Mouse (Mus musculus) kidney, postnatal 4 days (tissue): Measurements from ENCODE around the gene Oca2.

Experiments
- DNase-seq, 2 experiments: peaks; one replicate each; pipeline ENCODE4 v3.0.0; 2021; ENCODE audit warnings: mixed read lengths in 2 of 2

The Oca2 gene

DNA sequence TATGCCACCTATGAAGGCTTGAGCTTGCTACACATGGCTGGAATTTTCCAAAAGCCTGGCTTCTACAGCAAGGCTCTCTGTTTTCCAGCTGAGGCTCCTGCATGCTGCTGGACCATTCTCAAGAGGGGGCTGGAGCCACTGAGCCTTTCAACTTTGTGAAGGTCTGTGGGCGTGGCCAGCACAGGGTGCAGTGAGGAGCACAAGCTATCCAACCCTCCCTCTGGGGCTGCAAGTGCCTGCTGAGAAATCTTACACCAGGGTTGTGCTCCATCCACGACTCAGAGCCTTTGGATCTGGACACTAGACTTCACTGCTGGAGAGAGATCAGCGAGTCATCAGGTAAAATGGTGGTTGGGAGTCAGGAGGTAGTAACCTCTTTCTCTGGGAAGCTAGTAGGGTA, at the start of gene Oca2:
TSS of gene Oca2 (plus strand) at position 218 of the 400 bp plus-strand sequence.
- no peak for DNase-seq

DNA sequence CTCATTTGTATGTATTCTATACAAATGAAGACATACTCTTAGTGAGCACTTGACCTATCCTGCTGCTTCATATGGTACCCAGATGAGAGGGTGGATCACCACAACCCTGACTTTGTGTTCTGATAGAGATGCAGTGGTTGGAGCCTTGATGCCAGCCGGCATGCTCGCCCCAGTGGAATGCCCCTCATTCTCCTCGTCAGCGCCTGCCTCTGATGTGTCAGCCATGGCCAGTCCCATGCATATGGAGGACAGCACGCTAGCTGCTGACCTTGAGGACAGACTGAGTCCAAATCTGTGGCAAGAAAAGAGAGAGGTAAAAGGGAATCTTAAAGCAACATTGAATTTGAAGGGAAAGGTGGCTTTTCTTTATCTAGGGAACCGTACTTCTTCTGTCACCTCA, 48.5 kb upstream of the Oca2 start:
- no peak for DNase-seq

DNA sequence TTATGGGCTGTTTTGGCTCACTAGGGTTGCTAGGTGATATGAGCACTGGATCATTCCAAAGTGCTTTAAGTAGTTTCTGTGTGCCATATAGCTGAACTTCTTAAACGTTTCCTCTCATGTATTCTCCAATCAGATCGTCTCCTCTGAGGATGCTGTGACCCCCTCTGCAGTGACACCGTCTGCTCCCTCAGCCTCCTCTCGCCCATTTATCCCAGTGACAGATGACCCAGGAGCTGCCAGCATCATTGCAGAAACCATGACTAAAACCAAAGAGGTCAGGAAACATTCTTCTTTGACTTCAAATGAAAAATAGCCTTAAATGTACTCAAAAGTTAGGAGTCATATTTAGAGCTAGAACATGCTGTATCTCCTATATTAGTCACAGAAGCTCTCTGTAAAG, 47.9 kb upstream of the Oca2 start:
- DNase-seq = no peak

DNA sequence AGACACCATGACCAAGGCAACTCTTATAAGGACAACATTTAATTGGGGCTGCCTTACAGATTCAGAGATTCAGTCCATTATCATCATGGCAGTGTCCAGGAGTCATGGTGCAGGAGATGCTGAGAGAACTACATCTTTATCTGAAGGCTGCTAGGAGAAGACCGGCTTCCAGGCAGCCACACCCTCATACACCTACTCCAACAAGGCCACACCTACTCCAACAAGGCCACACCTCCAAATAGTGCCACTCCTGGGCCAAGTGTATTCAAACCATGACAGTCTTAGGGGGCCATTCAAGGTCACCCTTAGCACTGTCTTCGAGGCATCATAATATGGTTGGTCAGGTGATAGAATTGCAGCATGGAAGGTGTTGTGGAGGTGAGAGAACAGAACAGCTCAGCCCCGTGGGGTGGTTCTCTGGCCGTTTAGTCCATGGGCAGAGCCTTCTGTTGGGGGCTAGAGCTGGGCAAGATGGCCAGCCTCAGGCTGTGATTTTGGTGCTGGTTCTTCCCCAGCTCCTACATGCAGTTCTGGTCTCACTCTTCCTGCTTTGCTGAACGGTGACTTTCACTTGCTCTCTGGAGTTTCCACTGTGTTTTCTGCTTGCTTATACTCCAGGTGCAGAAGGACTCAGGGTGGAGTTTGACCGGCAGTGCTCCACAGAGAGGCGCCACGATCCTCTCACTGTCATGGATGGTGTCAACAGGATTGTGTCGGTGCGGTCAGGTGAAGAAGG, 37.9 kb upstream of the Oca2 start:
- no peak for DNase-seq

DNA sequence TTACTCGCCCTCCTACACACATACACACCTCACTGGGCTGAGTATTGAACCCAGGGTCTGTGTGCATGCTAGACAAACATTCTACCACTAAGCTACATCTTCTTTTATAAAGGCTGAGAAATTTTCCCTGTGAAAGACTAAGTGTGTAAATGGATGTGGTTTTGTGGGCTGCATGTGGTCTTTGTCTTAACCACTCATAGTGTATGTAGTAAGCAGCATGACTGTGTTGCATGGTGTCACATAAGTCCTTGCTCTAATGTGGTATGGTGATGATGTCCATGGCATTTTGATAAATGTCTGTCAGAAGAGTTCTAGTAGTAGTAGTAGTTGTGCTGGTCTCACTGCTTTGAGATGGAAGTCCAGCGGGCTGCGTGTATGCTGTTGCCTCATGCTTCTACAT, 36.7 kb upstream of the Oca2 start:
- no peak for DNase-seq

DNA sequence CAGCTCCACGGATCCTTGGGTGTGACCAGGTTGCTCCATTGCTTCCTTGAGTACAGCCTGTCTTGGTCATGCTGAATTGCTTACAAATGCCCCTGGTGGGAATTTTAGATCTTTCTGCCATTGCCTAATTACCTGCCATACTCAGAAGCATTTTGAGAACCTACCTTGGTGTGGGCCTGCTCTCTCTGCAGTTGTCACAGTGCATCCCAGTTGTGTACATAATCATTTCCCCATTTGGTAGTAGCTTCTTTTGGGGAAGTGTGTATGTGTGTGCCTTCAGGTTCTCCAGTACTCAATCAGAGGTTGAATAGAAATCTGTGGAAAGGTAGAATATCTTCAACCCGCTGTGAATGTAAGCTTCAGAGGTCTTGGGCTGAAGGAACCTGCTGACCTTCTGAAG, 36.3 kb upstream of the Oca2 start:
- DNase-seq = no peak

DNA sequence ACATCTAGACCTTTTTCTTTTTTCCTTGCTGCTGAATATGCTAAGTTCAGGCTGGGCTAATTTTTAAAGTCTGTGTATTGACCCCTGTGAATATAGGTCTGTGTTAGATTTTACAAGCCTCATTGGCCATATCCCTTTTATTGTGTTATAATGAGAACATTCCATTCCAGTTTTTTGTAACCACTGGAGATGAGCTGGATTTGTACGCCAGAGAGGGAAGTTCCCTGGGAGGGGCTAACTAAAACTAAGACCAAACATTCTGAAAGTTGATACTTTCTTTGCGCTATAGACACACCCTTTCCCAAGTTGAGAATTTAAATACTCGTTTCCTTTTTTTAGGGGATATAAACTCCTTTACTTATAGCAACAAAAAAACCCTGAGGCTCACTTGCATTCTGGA, 34.7 kb upstream of the Oca2 start:
- no peak for DNase-seq

DNA sequence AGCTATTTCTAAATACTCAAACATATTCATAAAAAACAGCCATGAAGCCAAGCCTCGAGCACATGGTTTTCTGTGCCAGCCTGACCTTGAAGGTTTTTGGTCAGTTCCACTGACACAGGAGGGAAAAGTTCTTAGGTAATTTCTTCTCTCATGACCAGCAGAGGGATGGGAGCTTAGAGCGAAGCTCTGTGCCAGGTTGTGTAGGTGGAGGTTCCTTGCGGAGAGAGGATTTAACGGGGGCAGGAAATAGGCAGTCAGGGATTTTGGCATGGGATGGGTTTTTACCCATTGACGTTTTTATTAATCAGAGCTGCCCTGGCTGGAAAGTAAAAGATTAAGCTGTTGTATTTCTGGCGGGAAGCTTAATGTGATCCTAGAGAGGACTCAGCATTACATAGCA, 18.7 kb upstream of the Oca2 start:
- no peak for DNase-seq

DNA sequence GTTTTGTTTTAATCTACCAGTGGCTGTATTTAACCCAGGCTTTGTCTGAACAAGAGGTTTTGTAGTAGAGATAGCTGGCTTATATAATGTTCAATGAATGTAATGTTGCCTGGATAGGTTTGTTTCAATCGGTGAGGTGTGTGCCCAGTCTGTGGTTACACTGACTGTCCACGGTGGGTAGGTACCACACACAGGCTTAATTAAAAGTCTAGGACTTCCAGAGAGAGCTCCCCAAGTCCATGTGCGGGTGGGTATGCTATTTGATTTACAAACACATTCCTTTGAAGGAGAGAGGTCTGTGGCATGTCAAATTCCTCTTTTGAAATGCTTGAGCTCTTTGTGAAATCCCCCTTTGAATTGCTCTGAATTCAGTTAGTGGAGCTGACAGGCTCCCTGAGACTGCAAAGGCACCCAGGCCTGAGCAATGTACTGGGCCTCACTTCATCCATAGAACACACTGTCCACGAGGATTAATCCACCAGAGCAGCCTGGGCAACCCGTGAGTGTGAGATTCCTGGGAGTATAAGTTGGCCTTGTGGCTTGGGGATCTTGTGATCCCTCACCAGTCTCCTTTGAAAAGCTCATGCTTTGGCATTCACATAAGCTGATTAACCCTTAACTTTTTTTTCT, 3.7 kb upstream of the Oca2 start:
- DNase-seq = no peak

DNA sequence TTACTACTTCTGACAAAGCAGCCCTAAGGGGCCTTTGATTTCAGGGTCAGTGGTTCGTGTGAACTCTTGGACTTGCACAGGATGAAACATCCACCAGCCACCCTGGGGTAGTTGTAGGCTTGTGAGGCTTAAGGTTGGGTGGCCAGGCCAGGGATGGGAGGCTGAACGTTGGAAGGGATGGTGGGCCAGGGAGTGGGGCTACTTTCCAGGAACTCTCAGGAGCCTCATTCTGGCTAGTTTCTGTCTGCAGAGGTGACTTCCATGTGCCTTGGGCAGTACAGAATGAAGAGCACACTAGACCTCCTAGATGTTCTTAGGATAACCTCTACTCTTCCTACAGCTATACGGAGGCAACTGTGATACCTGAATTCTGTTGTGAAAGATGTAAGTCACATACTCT, 2.9 kb upstream of the Oca2 start:
- DNase-seq = no peak

DNA sequence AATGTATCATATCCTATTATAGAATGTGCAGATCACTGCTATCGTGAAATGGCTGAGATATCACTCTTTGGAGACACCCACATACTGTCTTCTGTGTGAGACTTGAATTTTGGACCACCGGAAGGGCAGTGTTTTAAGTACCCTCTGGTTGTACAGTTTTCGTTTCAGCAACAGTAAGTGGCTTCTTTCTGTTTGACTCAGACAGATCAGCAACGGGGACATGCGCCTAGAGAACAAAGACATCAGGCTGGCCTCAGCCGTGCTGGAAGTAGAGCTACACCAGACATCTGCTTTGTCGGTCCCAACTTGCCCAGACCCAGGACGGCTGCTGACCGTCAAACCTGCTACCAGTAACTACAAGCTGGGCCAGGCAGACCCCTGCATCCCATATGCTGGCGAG, 15.0 kb downstream of the Oca2 start:
- no peak for DNase-seq

DNA sequence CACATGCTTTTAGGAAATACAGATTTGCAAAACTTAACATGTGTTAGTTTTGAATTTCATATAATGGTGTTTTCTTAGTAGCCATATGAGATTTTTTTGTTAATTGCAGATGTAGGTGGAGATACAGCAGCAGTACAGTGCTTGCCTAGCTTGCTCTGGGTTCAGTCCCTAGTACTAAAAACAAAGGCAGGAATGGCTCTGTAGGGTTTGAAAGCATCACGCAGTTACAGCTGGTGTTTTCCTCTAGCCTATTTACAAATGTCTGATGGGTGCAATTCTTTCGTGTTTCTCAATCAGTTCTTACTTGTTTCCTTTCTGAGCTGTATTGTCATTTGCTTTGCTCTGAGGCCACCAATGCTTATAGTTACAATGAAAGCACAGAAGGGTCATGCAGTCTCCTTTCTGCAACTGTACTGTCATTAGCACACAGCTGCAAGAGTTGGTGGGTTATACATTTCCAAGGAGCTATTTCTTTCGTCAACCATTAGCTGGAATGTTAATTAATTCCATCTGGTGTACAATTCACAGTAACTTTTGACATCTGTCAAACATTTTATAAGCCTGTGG, 18.4 kb downstream of the Oca2 start:
- DNase-seq = no peak

DNA sequence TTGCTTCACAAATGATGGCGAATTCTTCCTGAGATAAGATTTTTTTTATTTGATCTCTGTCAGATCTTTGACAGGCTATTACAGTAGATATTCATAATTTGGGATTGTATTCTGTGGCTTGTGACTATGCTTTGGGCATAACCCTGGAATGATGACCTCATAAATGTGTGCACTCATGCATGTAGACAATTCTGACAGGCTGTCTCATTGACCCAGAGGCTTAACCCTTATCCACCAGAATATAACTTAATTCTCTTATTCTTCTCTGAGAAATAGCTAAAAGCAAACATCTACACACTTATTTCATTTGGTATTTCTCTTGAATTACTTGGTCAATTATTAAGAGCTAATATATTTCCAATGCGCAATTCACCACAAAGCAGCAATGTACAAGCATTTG, 37.9 kb downstream of the Oca2 start:
- no peak for DNase-seq

DNA sequence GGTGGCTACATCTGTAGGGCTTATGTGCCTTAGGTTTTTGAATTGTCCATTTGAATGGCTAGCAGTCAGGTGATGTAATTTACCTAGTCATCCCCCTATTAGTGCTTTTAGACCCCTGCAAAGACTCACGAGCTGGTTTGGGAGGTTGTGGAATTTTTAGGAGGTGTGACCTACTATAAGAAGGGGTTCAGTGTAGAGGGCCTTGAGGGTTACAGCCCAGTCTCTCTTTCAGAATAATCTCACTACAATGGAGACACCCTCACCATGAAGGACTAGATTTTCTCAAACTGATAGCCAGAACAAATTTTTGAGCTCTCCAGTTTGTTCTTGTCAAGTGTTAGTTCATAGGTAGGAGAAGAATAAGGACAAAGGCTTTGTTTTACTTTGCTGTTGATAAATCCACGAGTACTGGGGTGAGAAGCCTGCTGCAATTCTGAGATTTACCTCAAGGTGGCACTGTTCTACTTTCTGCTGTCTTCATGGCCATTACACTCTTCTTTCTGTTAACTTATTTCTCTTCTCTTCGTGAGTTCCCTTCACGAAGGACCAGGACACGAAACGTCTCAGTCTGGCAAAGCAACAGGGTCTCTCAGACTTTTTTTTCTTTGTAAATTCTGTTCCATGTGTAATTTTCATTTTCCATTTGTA, 52.0 kb downstream of the Oca2 start:
- DNase-seq = peak; percentile 59 to 67

DNA sequence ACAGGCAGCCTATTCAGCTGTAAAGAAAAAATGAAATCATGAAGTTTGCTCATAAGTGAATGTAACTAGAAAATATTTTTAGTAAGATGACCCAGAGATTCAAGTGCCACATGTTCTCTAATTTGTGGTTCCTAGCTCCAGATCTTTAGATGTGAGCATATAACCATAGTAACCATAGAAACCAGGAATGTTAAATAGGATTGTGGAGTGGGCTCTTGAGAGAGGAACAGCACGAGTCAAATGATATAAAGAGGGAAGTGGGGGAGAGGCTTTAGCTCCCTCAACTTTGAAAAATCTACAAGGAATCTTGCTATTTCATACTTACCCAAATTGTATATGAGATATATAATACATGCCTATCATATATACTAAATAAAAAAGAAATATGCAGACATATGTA, 64.8 kb downstream of the Oca2 start:
- DNase-seq = no peak

DNA sequence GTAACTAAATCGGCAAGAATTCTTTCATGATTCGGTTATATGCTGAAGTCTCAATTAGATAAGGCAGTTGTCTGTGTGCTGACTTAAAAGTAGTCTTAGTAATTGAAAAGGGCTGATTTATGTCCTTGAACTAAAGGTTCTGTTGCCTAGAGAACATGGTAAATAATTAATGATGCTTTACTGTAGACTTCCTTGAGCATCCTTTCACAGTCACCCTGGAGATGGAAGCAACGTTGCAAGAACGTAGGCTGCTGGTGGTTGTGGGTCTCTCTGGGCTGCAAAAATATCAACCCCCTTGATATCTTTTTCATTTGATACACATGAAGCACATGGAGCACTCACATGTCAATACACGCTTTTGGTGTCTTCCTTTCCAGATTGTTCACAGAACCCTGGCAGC, 74.8 kb downstream of the Oca2 start:
- no peak for DNase-seq

DNA sequence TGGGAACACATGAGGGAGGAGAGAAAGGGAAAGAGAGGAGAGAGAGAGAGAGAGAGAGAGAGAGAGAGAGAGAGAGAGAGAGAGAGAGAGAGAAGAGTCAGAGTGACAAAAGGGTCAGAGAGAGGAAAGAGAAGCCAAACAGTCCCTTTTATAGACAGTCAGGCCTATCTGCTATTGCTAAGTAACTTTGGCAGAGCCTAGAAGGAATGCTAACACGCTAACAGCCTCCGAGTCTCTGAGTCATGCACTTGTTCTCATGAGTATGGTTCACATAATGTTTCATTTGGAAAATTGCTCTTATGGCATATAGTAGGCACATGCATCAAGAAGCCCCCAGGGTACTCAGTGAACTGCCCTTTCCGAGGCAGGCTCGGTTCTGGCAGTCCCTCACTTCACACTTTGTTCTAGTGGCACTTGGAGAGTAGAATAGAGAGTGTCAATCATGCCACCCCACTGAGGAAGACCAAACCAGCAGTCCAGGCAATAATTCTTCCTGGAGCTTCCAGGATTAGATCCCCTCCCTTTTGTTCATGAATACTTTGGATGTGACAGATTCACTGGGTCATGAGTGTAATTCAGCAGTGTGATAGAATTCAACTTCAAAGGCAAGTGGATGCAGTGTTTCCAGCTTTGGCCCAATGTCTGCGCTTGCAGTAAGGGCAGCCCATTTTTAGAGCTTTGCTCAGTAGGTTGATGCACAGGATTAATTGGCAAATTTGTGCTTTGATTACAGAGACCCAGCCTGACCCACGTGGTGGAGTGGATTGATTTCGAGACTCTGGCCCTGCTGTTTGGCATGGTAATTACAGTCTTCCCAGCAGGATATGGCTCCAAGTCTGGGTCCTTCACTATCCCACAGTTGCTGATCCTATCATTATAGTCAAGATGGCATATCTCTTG, 76.3 kb downstream of the Oca2 start:
- DNase-seq = no peak

DNA sequence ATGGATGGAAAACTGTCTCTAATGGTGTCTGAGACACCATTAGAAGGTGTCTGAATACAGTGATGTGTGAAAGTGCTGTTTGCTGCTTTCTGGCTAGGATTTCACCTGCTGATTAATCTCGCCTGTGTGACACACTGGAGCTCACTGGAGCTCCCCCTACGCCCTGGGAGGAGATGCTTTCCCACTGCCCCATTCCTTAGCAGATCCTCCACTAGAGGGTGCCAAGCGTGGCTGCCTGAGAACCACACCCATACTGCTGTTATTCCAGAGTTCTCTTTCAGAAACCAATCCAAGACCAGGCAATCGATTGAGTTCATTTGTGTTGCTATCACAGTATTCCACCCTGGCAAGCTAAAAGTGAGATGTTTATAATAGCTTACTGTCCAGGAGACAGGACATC, 88.2 kb downstream of the Oca2 start:
- DNase-seq = peak; percentile 11 to 30

DNA sequence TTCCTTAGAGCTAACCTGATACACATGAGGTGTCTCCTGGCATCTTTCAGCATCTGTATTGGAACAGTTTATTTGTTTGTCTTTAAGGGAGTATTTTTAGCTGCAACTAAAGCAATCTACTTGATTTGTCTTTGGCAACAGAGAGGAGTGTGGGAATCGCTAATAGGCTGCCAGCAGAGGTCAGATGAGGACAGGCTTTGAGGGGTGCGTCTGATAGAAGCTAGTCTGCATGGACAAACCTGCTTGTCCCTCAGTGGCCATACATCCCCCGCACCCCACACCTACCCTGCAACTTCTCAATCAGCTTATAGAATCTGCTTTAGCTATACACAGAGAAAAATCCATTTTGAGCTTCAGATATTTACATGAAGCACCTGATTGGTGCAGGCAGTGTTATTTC, 109.0 kb downstream of the Oca2 start:
- DNase-seq = peak; percentile 21

DNA sequence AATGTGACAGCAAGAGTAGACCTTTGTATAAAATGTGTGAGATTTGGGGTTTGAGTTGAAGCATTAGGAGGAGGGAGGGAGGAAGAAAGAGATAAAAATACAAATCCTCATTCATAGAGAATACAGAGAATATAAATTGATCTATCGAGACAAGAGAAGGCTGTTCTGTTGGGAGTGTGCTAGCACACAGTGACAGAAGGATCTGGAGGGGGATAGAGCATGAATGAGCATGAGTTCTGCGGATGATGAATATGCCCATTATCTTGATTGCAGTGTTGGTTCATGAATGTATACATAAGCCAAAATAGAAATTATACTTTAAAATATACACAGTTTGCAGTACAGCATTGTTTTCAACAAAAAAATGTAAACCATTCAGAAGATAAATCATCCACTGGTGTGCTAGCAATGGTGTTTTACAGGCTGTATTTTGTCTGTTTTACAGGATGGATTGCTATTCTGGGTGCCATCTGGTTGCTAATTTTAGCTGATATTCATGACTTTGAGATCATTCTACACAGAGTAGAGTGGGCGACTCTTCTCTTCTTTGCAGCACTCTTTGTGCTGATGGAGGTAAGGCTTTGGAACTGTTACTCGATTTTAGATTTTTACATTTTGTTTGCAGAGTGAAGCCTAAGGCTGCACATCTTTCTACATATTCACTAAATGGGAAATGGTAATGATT, 117.2 kb downstream of the Oca2 start:
- no peak for DNase-seq

DNA sequence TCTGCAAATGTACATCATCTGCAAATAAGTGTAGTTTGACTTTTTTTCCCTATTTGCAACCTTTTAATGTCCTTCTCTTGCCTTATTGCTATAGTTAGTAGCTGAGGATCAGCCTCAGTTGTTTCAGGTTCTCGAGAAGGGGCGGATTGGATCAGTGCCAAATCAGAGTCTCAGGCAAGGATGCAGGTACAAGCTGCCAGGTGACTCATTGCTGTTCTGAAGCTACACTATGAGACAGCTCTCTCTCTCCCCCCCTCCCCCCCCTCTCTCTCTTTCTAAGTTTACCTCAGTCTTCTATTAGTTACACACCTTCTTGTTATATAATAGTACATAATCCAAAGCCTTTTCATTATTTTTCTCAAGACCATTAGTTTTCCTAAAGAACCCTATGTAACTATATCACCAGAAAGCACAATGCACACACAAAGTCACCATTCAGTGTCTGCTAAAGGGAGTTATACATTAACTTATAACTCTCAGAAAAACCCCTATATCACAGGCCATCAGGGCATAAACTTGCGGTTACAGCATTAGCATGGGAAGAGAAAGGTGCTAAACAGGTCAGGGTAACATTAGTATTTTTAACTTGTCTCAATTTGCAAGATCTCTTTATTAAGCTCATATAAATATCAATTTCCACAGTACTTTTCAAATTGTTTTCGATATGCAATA, 142.3 kb downstream of the Oca2 start:
- no peak for DNase-seq

DNA sequence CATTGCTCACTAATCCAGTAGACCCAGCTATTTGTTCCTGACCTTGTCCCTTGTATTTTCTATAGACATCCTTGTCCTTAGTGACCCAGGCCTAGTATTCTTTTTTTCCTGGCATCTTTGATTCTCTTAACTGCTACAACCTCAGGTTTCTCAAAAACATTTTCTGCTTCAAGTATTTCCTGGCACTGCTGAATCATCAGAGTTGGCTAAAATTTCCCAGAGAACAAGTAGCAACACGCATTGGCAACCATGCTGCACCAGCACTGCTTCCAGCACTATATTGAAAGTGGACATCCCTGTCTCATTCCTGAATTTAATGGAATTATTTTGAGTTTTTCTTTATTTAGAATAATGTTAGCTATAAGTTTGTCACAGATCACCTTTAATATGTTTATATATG, 143.1 kb downstream of the Oca2 start:
- DNase-seq = no peak
